Mouse (Mus musculus) E14TG2a.4 (cell line): ENCODE data around the gene Actr8.

Experiments
- H3K27me3 ChIP-seq: 2 replicates; pipeline ENCODE4 v1.6.1; 2014; ENCODE audit warnings: low read length, control low read depth; ENCODE audit not compliant: insufficient read depth
- H3K36me3 ChIP-seq: 2 replicates; pipeline ENCODE4 v1.6.1; 2014; ENCODE audit warnings: low read length, control low read depth; ENCODE audit not compliant: insufficient read depth
- H3K4me1 ChIP-seq: replicated peaks from 2 replicates; pipeline ENCODE4 v1.6.1; 2014; ENCODE audit warnings: low read depth, low read length, control low read depth
- H3K4me3 ChIP-seq: replicated peaks from 2 replicates; pipeline ENCODE4 v1.5.1; 2014; ENCODE audit warnings: mild to moderate bottlenecking, low read length
- H3K9me3 ChIP-seq: 2 replicates; pipeline ENCODE4 v1.6.1; 2014; ENCODE audit warnings: low read length, control low read depth
- CTCF ChIP-seq: conservative IDR thresholded peaks from 2 replicates; pipeline ENCODE4 v1.5.1; 2014; ENCODE audit warnings: low read length
- NANOG ChIP-seq: IDR thresholded peaks from 2 replicates; pipeline ENCODE4 v1.6.1; 2014; ENCODE audit warnings: borderline replicate concordance, low read length, mixed read lengths
- POU5F1 ChIP-seq: IDR thresholded peaks from 2 replicates; pipeline ENCODE4 v1.6.1; 2014; ENCODE audit warnings: low read length, borderline replicate concordance

The Actr8 gene

DNA sequence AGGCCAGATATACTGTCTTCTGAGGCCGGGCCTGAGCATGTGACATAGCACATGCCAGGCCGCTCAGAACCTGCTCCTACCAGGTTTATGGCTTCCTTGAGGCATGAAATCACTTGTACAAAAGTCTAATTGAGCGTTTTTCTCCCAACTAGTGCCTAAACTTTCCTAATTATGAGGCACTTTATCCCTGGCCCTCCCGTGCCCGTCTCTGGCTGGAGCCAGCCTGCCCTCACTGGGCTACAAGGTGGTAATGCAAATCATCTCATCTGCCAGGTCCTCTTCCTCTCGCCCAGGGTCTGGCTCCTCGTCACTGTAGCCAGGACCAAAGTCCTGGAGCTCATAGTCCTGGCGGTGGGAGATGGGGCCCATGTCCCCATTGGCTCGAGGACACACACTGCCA, 63.7 kb downstream of the Actr8 start:
- H3K4me1 ChIP-seq: no peaks in the 10 kb centered on the region
- peaks cover 10% of the 10 kb centered on the region for H3K27me3 ChIP-seq
- TF ChIP-seq CTCF (no peak), POU5F1 (no peak), NANOG (no peak)
- no peaks in the 10 kb centered on the region for H3K36me3 ChIP-seq
- no peak overlapping the region for H3K4me3 ChIP-seq
- H3K9me3 ChIP-seq: no peaks in the 10 kb centered on the region

DNA sequence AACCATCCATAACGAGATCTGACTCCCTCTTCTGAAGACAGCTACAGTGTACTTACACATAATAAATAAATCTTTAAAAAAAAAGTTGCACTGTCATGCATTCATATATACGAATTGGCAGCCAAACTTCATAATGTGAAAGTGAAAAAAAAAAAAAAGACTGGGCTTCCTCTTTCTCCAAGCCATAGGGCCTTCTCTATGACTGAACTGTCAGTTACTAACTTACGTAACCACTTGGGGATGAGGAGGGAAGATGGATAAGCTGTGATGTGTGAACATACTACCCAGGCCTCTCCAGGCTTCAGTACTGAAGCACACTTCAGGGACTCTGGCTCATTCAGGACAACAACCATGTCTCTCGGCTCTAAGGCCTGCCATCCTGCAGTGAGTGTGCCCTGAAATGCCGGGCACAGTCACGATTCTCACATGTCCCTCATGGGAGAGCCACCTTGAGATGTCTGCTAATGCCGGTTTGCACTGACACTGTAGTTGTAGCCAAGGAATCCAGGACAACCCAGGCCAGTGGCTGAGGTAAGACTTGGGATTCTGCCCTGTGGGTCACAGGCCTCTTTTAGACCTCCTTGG, 65.3 kb downstream of the Actr8 start:
- H3K36me3 ChIP-seq: no peaks in the 10 kb centered on the region
- peaks cover 2% of the 10 kb centered on the region; the same call in 1 of the 2 replicates for H3K27me3 ChIP-seq
- H3K9me3 ChIP-seq: no peaks in the 10 kb centered on the region
- no peaks in the 10 kb centered on the region for H3K4me1 ChIP-seq
- no peak overlapping the region for H3K4me3 ChIP-seq
- no peak for TF ChIP-seq CTCF

DNA sequence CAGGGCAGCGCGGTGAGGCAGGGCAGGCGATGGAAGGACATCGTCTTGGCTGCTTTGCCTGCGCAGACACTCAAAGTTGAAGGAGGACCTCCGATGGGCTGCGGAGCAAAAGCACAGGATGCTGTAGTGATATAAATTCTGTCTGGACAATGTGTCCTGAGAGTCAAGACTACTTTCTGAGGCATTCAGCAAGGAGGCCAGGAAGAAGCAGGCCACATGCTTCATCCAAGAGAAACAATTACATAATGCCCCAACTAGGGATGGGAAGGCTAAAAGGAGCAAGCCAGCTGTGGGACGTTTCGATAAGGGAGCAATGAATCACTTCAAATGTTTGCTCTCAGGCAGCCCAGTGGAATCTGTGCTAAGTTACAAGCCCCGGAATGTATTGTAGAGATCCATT, 67.1 kb downstream of the Actr8 start:
- H3K9me3 ChIP-seq: no peaks in the 10 kb centered on the region
- TF ChIP-seq CTCF: no peak
- TF ChIP-seq POU5F1: no peak
- TF ChIP-seq NANOG: no peak
- H3K27me3 ChIP-seq: no peaks in the 10 kb centered on the region
- no peaks in the 10 kb centered on the region for H3K4me1 ChIP-seq
- H3K36me3 ChIP-seq: no peaks in the 10 kb centered on the region
- H3K4me3 ChIP-seq: no peak overlapping the region

DNA sequence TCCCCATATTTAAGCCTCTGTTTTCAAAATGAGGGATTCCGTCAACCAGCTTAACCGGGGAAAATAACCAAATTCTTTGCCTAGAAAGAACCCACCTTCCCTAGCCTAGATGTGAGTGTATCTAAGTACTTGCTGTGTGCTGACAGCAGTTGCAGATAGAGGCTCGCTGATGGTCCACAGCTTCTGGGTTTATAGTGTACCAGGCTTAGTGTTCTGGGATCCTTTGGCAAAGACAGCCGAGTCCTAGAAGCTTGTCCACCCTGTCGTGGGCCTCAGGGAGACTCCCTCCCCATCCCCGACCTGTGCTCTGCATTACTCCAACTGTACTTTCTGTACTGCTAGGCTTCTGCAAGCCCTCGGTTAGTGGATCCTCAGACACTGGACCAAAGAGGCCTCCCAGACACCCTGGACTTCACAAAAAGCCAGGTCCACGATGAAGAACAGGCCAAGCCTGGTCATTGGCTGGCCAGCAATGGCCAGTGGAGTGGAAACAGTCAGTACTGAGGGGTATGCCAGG, 67.6 kb downstream of the Actr8 start:
- H3K9me3 ChIP-seq: no peaks in the 10 kb centered on the region

GRCm38 (mm10) chr14:30046976-30047375, 68.8 kb downstream of the Actr8 start:
- Histone ChIP-seq H3K4me3 (no peak overlapping the region), H3K9me3 (no peaks in the 10 kb centered on the region), H3K27me3 (no peaks in the 10 kb centered on the region), H3K4me1 (no peaks in the 10 kb centered on the region), H3K36me3 (no peaks in the 10 kb centered on the region)
- TF ChIP-seq NANOG (no peak), POU5F1 (no peak), CTCF (no peak)

More for the DNA sequence above, 67.6 kb downstream of the Actr8 start:
- Histone ChIP-seq H3K27me3 (no peaks in the 10 kb centered on the region), H3K4me1 (no peaks in the 10 kb centered on the region), H3K36me3 (no peaks in the 10 kb centered on the region), H3K4me3 (no peak overlapping the region)
- TF ChIP-seq CTCF: no peak
- no peak for TF ChIP-seq NANOG
- TF ChIP-seq POU5F1: no peak

- Histone ChIP-seq H3K36me3 (no peaks in the 10 kb centered on the region), H3K4me3 (no peak overlapping the region), H3K4me1 (no peaks in the 10 kb centered on the region), H3K27me3 (no peaks in the 10 kb centered on the region), H3K9me3 (no peaks in the 10 kb centered on the region)
- TF ChIP-seq POU5F1: no peak
- TF ChIP-seq CTCF: peak; percentile 65
Measured at GRCm38 (mm10) chr14:30048049-30048448, 69.9 kb downstream of the Actr8 start.

DNA sequence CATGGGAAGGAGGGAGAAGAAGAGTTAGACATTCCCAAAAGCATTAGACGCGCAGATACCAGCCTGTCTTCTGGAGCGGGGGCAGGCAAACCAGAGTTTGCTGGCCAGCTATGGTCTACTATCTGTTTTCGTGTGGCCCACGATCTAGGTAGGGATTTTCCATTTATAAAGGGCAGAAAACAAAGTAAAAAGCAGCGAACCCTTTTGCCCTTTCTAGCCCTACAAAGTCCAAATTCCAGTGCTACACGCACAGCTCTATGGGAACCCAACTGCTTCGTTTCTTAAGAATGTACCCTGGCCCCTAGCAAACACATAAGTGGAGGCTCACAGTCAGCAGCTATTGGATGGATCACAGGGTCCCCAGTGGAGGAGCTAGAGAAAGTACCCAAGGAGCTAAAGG, 72.1 kb downstream of the Actr8 start:
- Histone ChIP-seq H3K9me3 (no peaks in the 10 kb centered on the region), H3K4me1 (no peaks in the 10 kb centered on the region), H3K4me3 (no peak overlapping the region), H3K36me3 (no peaks in the 10 kb centered on the region), H3K27me3 (no peaks in the 10 kb centered on the region)
- no peak for TF ChIP-seq NANOG
- TF ChIP-seq CTCF: no peak

DNA sequence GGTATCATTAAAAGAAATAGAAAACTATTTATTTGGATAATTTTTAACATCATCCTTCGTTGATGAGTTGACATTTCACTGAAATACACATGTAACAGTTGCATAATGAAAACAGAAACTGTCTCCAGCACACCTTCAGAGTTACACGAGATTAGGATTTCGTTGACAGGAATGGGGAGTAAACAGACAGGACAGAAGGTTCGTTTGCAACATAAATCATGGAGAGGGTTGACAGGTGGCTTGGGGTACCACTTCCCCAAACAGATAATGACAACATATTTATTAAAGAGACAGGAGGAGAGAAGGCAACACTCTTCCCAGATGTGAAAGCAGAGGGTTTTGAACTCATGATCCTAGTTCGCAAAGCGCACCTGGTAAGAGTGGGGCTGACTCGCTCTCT, 76.8 kb downstream of the Actr8 start:
- Histone ChIP-seq H3K9me3 (no peaks in the 10 kb centered on the region), H3K4me1 (peaks cover 12% of the 10 kb centered on the region)
- no peak for TF ChIP-seq NANOG
- TF ChIP-seq CTCF: no peak
- no peak for TF ChIP-seq POU5F1

More for the DNA sequence above, 76.8 kb downstream of the Actr8 start:
- H3K36me3 ChIP-seq: no peaks in the 10 kb centered on the region
- H3K27me3 ChIP-seq: no peaks in the 10 kb centered on the region
- H3K4me3 ChIP-seq: no peak overlapping the region
